Mouse (Mus musculus): ENCODE results near the gene Plcb2. TPM values are rescaled to one million over a fixed set of nuclear protein-coding genes. Genes with fewer than 3 reads are reported as not detected.
A peak's percentile ranks its signal among the peaks of the same experiment; 100 is the strongest.

Gene Plcb2
- polyA plus RNA-seq, 1 experiment from 2014 or later: 3.2 TPM

DNA sequence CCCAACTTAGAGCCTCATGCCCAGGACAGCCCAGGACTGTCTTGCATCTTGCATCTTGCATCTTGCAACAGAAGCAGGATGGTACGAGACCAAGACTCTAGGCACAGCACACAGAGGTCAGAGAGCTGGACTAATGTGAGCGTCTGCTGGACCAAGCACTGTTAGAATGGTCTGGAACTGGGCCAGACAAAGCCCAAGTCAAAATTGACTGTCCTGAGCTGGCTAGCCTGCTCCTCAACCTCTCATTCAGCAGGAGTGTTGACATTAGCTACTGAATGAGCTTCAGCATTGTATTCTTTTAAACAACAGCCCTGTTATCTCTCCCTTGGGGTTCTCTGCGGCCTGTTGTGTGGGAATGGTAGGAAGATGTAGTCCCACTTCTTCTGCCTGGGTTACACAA, 48.7 kb downstream of the Plcb2 start:
- Histone ChIP-seq H3K4me2 (no peak overlapping the region), H3K27ac (no peak overlapping the region), H3K4me1 (replicated peaks) (peaks cover 35% of the 10 kb centered on the region), H3K4me3 (no peak overlapping the region), H3K9ac (no peak overlapping the region), H3K9me3 (replicated peaks) (no peaks in the 10 kb centered on the region), H3K36me3 (no peaks in the 10 kb centered on the region), H3K27me3 (peaks cover 50% of the 10 kb centered on the region)
- ATAC-seq (replicated peaks; ENCODE audit: insufficient number of reproducible peaks, insufficient read depth, low FRiP score, low read depth): no peak
- 72% methylated on average over 3 of the region's 3 CpGs for WGBS

DNA sequence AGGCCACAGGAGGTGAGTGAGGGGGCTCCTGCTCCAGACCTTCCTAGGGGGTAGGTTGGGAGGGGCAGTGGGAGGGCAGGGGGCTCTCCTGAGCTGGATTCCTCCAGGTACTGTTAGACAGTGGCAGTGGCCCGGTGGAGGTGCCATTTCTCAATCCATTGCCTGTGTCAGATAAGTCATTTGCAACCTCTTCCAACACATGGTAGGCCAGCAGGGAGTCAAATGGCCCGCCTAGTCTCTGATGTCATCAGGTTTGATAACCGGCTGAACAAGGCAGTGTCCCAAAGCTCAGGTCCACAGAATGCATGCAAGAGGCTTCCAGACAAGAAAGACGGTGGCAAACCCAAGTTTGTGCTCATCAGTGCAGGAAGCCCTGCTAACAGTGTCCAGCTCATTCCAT, 50.4 kb downstream of the Plcb2 start:
- Histone ChIP-seq H3K4me2 (peak overlapping the region; percentile 98), H3K9ac (peak overlapping the region; percentile 67; the same call in 1 of the 2 replicates), H3K27ac (no peak overlapping the region), H3K9me3 (replicated peaks) (no peaks in the 10 kb centered on the region), H3K36me3 (no peaks in the 10 kb centered on the region), H3K27me3 (peaks cover 67% of the 10 kb centered on the region), H3K4me1 (replicated peaks) (peaks cover 32% of the 10 kb centered on the region), H3K4me3 (peak overlapping the region; percentile 59)
- ATAC-seq (replicated peaks; ENCODE audit: insufficient number of reproducible peaks, insufficient read depth, low FRiP score, low read depth): no peak
- WGBS: 17% methylated on average over 4 of the region's 4 CpGs

DNA sequence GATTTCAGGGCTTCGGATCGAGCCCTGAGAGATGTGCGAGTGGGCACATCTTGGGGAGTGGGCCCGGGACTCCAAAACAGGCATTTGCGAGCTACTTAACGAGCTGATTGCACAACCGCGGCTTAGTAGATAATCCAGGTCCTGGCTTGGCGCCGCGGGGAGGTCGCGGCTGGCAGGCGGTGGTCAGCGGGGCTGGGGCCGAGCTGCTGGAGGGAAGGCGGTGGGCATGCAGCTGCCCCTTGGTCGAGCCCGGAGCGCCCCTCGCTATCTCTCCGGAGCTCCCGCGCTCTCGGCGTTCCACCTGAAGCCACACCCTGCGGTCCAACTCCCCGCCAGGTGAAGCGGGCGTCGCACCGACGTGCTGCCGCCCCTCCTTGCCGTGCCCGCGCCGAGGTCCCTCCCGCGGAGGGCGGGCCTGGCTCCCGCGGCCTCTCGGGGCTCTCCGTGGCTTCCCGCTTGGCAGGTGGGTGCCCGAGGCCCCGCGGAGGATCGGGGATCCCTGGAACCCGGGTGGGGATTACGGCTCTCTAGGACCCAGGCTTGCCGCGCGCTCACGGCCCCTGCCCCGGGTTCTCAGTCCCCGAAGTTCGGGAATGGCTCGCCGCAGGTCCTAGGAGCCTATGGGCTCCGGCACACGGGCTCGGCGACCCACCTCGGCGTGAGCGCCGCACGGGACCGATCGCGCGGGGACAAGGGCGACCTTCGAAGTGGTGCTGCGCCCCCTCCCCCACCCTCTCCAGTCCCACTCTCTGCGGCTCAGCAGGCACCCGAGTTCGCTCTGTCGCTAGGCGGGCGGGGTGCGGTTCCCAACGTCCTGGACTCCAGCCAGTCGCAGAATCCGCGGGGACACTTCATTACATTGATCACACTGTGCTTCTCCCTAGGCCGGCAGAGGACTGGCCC, 51.1 kb downstream of the Plcb2 start:
- WGBS: 1% methylated on average over 86 of the region's 89 CpGs

DNA sequence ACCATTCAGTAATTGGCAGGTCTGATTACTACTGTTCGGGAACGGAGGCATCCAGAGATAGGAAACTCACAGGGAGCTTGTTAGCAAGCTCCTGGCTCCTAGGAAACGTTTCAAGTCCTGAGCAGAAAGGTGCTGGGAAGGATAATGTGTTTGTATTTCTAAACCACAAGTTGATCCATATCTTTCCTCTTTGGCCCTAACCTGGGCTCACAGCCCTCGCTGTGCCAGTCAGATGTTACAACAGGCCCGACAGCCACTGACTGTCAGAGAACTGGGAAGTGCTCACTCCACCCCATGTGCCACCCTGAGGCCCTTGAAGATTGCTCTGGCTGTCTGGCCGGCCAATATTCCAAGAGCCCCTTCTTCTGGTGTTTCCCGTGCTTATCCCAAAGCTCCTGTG, 53.7 kb downstream of the Plcb2 start:
- H3K4me3 ChIP-seq: no peak overlapping the region
- ATAC-seq (replicated peaks; ENCODE audit: insufficient number of reproducible peaks, insufficient read depth, low FRiP score, low read depth): no peak
- H3K27me3 ChIP-seq: peaks cover 69% of the 10 kb centered on the region
- no peak overlapping the region for H3K4me2 ChIP-seq
- H3K4me1 ChIP-seq (replicated peaks): peaks cover 33% of the 10 kb centered on the region
- H3K27ac ChIP-seq: no peak overlapping the region
- 28% methylated on average over 7 of the region's 7 CpGs for WGBS
- no peak overlapping the region for H3K9ac ChIP-seq
- H3K9me3 ChIP-seq (replicated peaks): no peaks in the 10 kb centered on the region
- no peaks in the 10 kb centered on the region for H3K36me3 ChIP-seq

More for the DNA sequence above, 51.1 kb downstream of the Plcb2 start:
- peaks cover 25% of the 10 kb centered on the region for H3K4me1 ChIP-seq (replicated peaks)
- H3K4me3 ChIP-seq: peak overlapping the region; percentile 59
- peaks cover 74% of the 10 kb centered on the region for H3K27me3 ChIP-seq
- peak; percentile 52 for ATAC-seq (replicated peaks; ENCODE audit: insufficient number of reproducible peaks, insufficient read depth, low FRiP score, low read depth)
- peak overlapping the region; percentile 67 for H3K9ac ChIP-seq
- no peak overlapping the region for H3K27ac ChIP-seq
- peak overlapping the region; percentile 98 for H3K4me2 ChIP-seq
- H3K9me3 ChIP-seq (replicated peaks): no peaks in the 10 kb centered on the region
- no peaks in the 10 kb centered on the region for H3K36me3 ChIP-seq

DNA sequence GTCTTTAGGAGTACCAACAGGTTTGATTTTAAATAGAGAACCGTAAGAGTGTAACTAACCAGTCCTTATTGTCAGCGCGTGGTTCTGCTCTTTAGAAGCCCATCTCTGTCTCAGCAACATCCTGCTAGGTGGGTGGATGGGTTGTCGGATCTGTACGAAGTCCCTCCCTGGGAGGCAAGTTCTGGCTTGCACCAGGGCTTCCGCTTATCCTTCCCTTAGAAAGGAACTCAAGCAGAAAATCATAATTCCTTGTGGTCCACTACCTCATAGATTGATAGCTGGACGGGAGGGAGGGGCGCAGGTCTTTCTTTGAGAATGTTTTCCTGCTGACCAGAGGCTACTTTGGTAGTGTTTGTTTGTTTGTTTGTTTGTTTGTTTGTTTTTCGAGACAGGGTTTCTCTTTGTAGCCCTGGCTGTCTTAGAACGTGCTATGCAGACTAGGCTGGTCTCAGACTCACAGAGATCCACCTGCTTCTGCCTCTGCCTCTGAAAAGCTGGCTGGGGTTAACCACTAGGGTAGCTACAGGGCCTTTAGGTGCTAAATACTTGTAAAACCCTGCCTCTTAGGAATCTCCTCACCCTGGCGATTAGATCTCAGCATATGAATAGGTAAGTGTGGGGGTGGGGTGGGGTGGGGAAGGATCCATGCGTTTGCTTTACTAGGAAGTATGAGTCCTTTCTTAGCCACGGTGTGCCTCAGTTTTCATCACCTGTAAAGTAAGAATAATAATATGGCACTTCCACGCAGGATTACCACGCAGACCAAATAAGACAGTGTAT, 54.4 kb downstream of the Plcb2 start:
- Histone ChIP-seq H3K27me3 (peaks cover 65% of the 10 kb centered on the region), H3K4me2 (no peak overlapping the region), H3K27ac (no peak overlapping the region)

DNA sequence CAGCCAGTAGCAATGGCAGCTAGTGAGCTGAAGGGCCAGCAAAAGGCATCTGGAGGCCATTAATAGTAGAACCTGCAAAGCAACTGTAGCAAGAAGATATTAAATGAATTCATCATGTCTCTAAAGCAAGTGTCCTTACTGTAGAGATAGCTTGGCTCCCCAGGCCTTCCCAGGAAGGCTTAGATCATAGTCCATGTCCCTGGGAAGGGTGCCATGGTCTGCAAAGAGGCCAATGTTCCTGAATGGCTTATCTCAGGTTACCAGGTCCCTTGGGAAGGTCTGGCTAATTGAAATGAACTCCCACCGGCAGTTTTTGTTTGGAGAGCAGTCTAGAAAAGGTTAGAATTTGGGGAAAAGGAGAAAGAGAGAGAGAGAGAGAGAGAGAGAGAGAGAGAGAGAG, 56.5 kb downstream of the Plcb2 start:
- Histone ChIP-seq H3K9me3 (replicated peaks) (no peaks in the 10 kb centered on the region), H3K9ac (no peak overlapping the region), H3K4me3 (no peak overlapping the region), H3K4me1 (replicated peaks) (peaks cover 31% of the 10 kb centered on the region), H3K27ac (no peak overlapping the region), H3K27me3 (peaks cover 43% of the 10 kb centered on the region), H3K4me2 (no peak overlapping the region), H3K36me3 (no peaks in the 10 kb centered on the region)
- no peak for ATAC-seq (replicated peaks; ENCODE audit: insufficient number of reproducible peaks, insufficient read depth, low FRiP score, low read depth)
- 65% methylated on average over 1 of the region's 1 CpGs for WGBS

More for the DNA sequence above, 54.4 kb downstream of the Plcb2 start:
- Histone ChIP-seq H3K36me3 (no peaks in the 10 kb centered on the region), H3K9ac (no peak overlapping the region), H3K4me3 (no peak overlapping the region), H3K4me1 (replicated peaks) (peaks cover 37% of the 10 kb centered on the region), H3K9me3 (replicated peaks) (no peaks in the 10 kb centered on the region)
- WGBS: 42% methylated on average over 15 of the region's 15 CpGs
- no peak for ATAC-seq (replicated peaks; ENCODE audit: insufficient number of reproducible peaks, insufficient read depth, low FRiP score, low read depth)

DNA sequence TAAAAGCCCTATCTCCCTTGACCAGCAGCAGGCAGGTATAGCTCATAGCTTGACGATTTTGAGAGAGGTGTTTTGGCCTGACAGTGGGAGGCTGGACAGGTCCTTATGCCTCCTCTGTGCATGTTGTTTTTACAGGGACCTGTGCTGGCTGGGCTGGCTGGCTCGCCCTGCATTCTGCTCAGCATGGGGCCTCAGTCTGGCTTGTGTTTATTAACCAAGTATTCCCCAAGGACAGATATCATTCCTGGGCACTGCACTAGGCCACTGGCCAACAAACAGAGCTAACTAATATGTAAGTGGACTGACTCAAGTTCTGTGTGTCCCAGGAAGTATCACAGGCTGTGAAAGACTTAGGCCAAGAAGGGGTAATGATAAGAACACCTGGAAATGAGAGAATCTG, 58.5 kb downstream of the Plcb2 start:
- Histone ChIP-seq H3K9me3 (replicated peaks) (no peaks in the 10 kb centered on the region), H3K4me3 (no peak overlapping the region), H3K27me3 (peaks cover 26% of the 10 kb centered on the region), H3K4me2 (no peak overlapping the region), H3K4me1 (replicated peaks) (peaks cover 45% of the 10 kb centered on the region), H3K36me3 (no peaks in the 10 kb centered on the region), H3K9ac (no peak overlapping the region), H3K27ac (peak overlapping the region; percentile 75)
- ATAC-seq (replicated peaks; ENCODE audit: insufficient number of reproducible peaks, insufficient read depth, low FRiP score, low read depth): no peak; the same call in 1 of the 2 replicates
- 26% methylated on average over 2 of the region's 2 CpGs for WGBS

DNA sequence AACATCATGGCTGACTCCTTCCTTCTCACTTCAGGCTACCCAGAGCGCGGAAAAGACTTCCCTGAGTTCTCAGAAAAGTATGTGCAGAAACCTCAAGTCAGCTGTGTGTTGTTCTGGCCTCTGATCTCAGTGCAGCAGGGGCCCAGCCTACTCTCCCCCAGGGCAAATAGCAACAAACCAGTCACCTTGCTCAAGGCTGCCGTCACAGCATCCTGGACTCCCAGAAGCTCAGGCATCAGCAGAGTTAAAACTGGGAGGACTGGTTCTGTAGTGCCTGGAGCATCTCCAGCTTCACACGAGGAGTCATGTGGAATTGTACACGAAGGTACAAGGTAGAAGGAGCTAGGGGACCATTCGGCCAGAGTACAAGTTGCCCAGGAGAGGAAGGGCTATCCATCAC, 59.0 kb downstream of the Plcb2 start:
- peaks cover 48% of the 10 kb centered on the region for H3K4me1 ChIP-seq (replicated peaks)
- WGBS: 65% methylated on average over 6 of the region's 6 CpGs
- no peak for ATAC-seq (replicated peaks; ENCODE audit: insufficient number of reproducible peaks, insufficient read depth, low FRiP score, low read depth)

DNA sequence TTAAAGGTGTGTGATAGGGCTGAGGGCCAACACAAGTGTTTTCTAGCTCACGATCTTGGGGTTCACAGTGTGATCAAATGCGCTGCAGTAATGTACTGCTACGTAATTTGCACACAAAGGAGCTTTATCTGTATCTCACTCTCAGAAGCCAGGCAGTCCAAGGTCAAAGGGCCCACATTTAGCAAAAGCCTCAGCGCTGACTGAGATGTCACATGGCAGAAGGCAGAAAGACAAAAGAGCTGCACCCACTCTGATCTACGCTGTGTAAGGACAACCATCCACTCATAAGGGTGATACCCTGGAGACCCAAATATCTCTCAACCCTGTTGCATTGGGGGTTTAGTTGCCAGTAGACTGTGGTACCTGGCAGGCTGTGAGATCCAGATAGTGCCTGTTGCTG, 61.1 kb downstream of the Plcb2 start:
- H3K9me3 ChIP-seq (replicated peaks): no peaks in the 10 kb centered on the region
- no peaks in the 10 kb centered on the region for H3K36me3 ChIP-seq
- no peak overlapping the region for H3K9ac ChIP-seq
- H3K4me1 ChIP-seq (replicated peaks): peaks cover 67% of the 10 kb centered on the region
- H3K4me2 ChIP-seq: no peak overlapping the region
- no peak overlapping the region for H3K4me3 ChIP-seq
- peak overlapping the region; percentile 78 for H3K27ac ChIP-seq
- WGBS: 51% methylated on average over 5 of the region's 5 CpGs
- no peak for ATAC-seq (replicated peaks; ENCODE audit: insufficient number of reproducible peaks, insufficient read depth, low FRiP score, low read depth)
- peaks cover 4% of the 10 kb centered on the region; the same call in 1 of the 2 replicates for H3K27me3 ChIP-seq

More for the DNA sequence above, 59.0 kb downstream of the Plcb2 start:
- no peaks in the 10 kb centered on the region for H3K9me3 ChIP-seq (replicated peaks)
- no peaks in the 10 kb centered on the region for H3K36me3 ChIP-seq
- H3K4me3 ChIP-seq: no peak overlapping the region
- H3K4me2 ChIP-seq: no peak overlapping the region
- H3K27ac ChIP-seq: peak overlapping the region; percentile 75
- H3K27me3 ChIP-seq: peaks cover 21% of the 10 kb centered on the region
- H3K9ac ChIP-seq: no peak overlapping the region

DNA sequence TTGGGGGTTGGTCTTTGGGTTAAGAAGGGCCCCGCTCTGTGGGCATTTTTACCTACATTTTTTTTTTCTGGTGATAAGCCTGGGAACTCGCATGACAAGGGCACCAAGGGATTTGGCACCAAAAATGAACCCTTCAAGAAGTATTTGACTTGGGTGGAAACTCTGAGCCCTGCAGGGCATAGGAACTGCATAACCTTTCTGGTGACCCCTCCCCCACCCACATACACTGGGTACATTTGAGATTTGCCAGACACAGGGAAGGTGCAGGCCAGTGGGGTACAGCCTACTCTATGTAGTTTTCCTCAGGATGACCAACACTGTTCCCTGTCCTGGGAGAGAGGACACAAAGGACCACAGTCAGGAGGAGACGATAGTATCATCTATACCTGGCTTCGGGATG, 62.6 kb downstream of the Plcb2 start:
- no peak for ATAC-seq (replicated peaks; ENCODE audit: insufficient number of reproducible peaks, insufficient read depth, low FRiP score, low read depth)
- Histone ChIP-seq H3K27me3 (0 out of 2 replicates have a peak, but pooled peaks cover 3% of the 10 kb centered on the region), H3K4me1 (replicated peaks) (peaks cover 67% of the 10 kb centered on the region), H3K9me3 (replicated peaks) (no peaks in the 10 kb centered on the region), H3K36me3 (no peaks in the 10 kb centered on the region), H3K4me2 (no peak overlapping the region), H3K4me3 (no peak overlapping the region), H3K9ac (no peak overlapping the region), H3K27ac (peak overlapping the region; percentile 6; the same call in 1 of the 2 replicates)
- WGBS: 79% methylated on average over 4 of the region's 4 CpGs

DNA sequence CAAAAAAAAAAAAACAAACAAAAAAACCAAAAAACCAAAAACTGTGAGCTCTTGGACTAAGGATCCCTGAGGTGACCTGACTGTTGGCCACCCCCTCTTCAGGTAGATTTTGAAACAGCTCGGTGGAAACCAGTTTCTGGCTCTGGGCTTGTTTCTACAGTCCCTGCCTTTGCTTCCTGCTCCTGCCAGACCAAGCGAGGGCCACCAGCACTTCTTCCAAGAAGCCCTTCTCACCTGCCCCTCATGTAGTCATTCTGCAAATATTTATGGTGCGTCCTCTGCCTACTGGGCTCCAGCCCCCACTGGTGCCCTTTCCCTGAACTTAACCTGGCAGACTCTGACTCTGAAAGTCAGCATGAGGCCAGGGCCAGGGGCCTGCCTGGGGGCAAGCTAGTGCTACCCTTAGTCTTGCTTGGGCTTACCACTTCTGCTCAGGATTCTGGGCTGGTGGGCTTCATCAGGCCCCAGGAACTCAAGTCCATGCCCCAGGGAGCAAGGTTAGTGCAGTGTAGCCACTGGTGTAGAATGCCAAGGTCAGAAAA, 63.2 kb downstream of the Plcb2 start:
- WGBS: 57% methylated on average over 3 of the region's 3 CpGs
- no peak overlapping the region for H3K9ac ChIP-seq
- H3K27me3 ChIP-seq: 0 out of 2 replicates have a peak, but pooled peaks cover 3% of the 10 kb centered on the region
- H3K4me1 ChIP-seq (replicated peaks): peaks cover 67% of the 10 kb centered on the region
- no peak for ATAC-seq (replicated peaks; ENCODE audit: insufficient number of reproducible peaks, insufficient read depth, low FRiP score, low read depth)
- no peaks in the 10 kb centered on the region for H3K9me3 ChIP-seq (replicated peaks)
- no peak overlapping the region for H3K4me3 ChIP-seq
- H3K4me2 ChIP-seq: peak overlapping the region; percentile 89
- no peaks in the 10 kb centered on the region for H3K36me3 ChIP-seq
- peak overlapping the region; percentile 6; the same call in 1 of the 2 replicates for H3K27ac ChIP-seq
